ENCODE assay signal across 9 mouse cellular contexts in the genomic region with DNA sequence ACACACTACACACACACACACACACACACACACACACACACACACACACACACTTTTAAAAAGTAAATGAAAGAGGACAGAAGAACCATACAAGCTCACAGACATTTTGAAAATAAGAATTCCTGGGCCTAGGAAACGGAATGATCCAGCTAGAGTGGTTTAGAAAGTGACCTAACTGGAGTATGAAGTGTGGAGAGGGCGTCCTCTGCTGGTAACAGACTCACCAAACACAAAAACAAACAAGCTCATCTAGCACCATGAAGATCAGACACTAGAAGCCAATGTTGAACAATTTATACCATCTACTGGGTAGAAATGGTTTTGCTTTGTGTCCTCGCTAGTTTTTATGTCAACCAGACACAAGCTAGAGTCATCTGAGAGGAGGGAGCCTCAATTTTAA. TPM values are rescaled to one million over a fixed set of nuclear protein-coding genes. Genes with fewer than 3 reads are reported as not detected.
DNase-seq lines count a peak whose midpoint lies in the region; ATAC-seq and TF ChIP-seq lines count a peak whose summit lies in the region.
"Had no signal": no experiment of that assay in that cellular context is flagged by ENCODE, and none has a peak within 500 bp of the region (broad histone marks: within the 10 kb centered on the region; RNA-seq: fewer than 3 reads in every experiment).

No protein-coding gene starts in this region.

- TF ChIP-seq POLR2A in lung, adult 2 months (IDR thresholded peaks at IDR 0.05; ENCODE audit: borderline replicate concordance, extremely low read depth, low read depth, low read length), result no peak

- peak; percentile 16 to 69 for DNase-seq in adrenal gland, adult (ENCODE audit: inconsistent age in 2 of 2, low spot score in 1 of 2)
- DNase-seq in adrenal gland, postnatal 4 days (ENCODE audit: low spot score in 2 of 2), result no peak
- DNase-seq in lung, embryonic 14.5 days, result peak; percentile 72
- no peak for DNase-seq in lung, adult 2 months
- DNase-seq in adrenal gland, postnatal 36 days, result peak; percentile 23 to 31

- no peaks in the 10 kb centered on the region for H3K4me1 ChIP-seq in lung, embryonic 14.5 days (ENCODE audit: insufficient read depth)
- no peaks in the 10 kb centered on the region for H3K4me1 ChIP-seq in lung, adult 2 months (ENCODE audit: control insufficient read depth, insufficient read depth, low read length)
- H3K4me1 ChIP-seq in liver, embryonic 16.5 days (ENCODE audit: control insufficient read depth, low read depth, low read length), result peaks cover 16% of the 10 kb centered on the region
- H3K4me1 ChIP-seq: limb, embryonic 13.5 days had no signal

- WGBS in lung, embryonic 14.5 days, result 42% methylated on average over 3 of the region's 3 CpGs
- 33% methylated on average over 3 of the region's 3 CpGs for WGBS in lung, adult 2 months
- 20% methylated on average over 3 of the region's 3 CpGs for WGBS in liver, embryonic 16.5 days (ENCODE audit: insufficient replicate concordance)

- peak; percentile 72 for TF ChIP-seq CTCF in lung, embryonic 14.5 days (IDR thresholded peaks at IDR 0.05; ENCODE audit: low read depth)
- no peak for TF ChIP-seq CTCF in lung, adult 2 months (IDR thresholded peaks at IDR 0.05; ENCODE audit: insufficient read depth, low read length)

- H3K27me3 ChIP-seq in lung, embryonic 14.5 days (ENCODE audit: insufficient read depth, low read length), result no peaks in the 10 kb centered on the region
- no peaks in the 10 kb centered on the region for H3K27me3 ChIP-seq in liver, embryonic 16.5 days (ENCODE audit: control insufficient read depth, insufficient read depth, low read depth, low read length)
- H3K27me3 ChIP-seq: limb, embryonic 13.5 days had no signal

- H3K27ac ChIP-seq in lung, embryonic 14.5 days (ENCODE audit: low read depth), result no peak overlapping the region
- no peak overlapping the region for H3K27ac ChIP-seq in liver, embryonic 16.5 days (ENCODE audit: low read length)
- H3K27ac ChIP-seq: limb, embryonic 13.5 days had no signal

- no peaks in the 10 kb centered on the region for H3K36me3 ChIP-seq in lung, embryonic 14.5 days (ENCODE audit: insufficient read depth)
- H3K36me3 ChIP-seq in liver, embryonic 16.5 days (ENCODE audit: control insufficient read depth, insufficient read depth), result no peaks in the 10 kb centered on the region
- H3K36me3 ChIP-seq: limb, embryonic 13.5 days had no signal

- H3K4me3 ChIP-seq in lung, embryonic 14.5 days (ENCODE audit: low read depth, low read length), result no peak overlapping the region
- H3K4me3 ChIP-seq in lung, adult 2 months (replicated peaks; ENCODE audit: extremely low read depth, low read depth, low read length), result no peak overlapping the region
- H3K4me3 ChIP-seq in liver, embryonic 16.5 days (ENCODE audit: low read depth, low read length), result no peak overlapping the region
- H3K4me3 ChIP-seq: limb, embryonic 13.5 days had no signal

- H3K9ac ChIP-seq in lung, embryonic 14.5 days, result no peak overlapping the region
- H3K9ac ChIP-seq in liver, embryonic 16.5 days (ENCODE audit: low read depth, low read length), result no peak overlapping the region
- H3K9ac ChIP-seq: limb, embryonic 13.5 days had no signal

- ATAC-seq in lung, embryonic 14.5 days (ENCODE audit: insufficient read depth), result no peak
- ATAC-seq in erythroid progenitor cell, adult 5-6 weeks (replicated peaks; ENCODE audit: low FRiP score, poor library complexity, severe bottlenecking), result peak; percentile 89
- ATAC-seq in liver, embryonic 16.5 days (ENCODE audit: low read depth), result peak; percentile 46; the same call in 1 of the 2 replicates
- no peak for ATAC-seq in inflammation-experienced regulatory T-cells, adult 6 months

- H3K4me2 ChIP-seq in lung, embryonic 14.5 days, result no peak overlapping the region
- no peak overlapping the region for H3K4me2 ChIP-seq in liver, embryonic 16.5 days (ENCODE audit: low read depth, low read length)
- H3K4me2 ChIP-seq: limb, embryonic 13.5 days had no signal

- no peaks in the 10 kb centered on the region for H3K9me3 ChIP-seq in lung, embryonic 14.5 days (ENCODE audit: low read depth, low read length)
- no peaks in the 10 kb centered on the region for H3K9me3 ChIP-seq in liver, embryonic 16.5 days (replicated peaks; ENCODE audit: control insufficient read depth, low read length)
- H3K9me3 ChIP-seq: limb, embryonic 13.5 days had no signal

RNA-seq across cellular contexts. Expression of a gene that starts 7.9 kb away (rescaled TPM):
- 10 to 100 TPM in 1 of 2 experiments, 1 to 10 TPM in 1; 4.9 to 19.0 TPM for total RNA-seq in adrenal gland, postnatal 4 days (2021)
- polyA plus RNA-seq in lung, embryonic 14.5 days (2014; fragmentation: Nextera tagmentation; extraction: Ambion mirVana), result 5.4 and 6.0 TPM in 2 replicates
- 1.7 and 4.3 TPM in 2 replicates for polyA plus RNA-seq in lung, adult 2 months (2012; rRNA removed)
- 1 to 10 TPM; 1.5 to 2.5 TPM for total RNA-seq in adrenal gland, postnatal 36 days (2021)
- total RNA-seq in erythroid progenitor cell, adult 5-6 weeks (2015; ENCODE audit: low replicate concordance), result 132 TPM in 2 replicates
- total RNA-seq in erythroid progenitor cell, adult 5-6 weeks (2017; ENCODE audit: low replicate concordance), result 137 and 158 TPM in 2 replicates
- polyA plus RNA-seq in liver, embryonic 16.5 days (2015; fragmentation: Nextera tagmentation; extraction: Ambion mirVana), result 18.9 and 21.0 TPM in 2 replicates
- 1 to 10 TPM; 6.9 to 9.2 (median 7.5) TPM for polyA plus RNA-seq in inflammation-experienced regulatory T-cells, adult 6 months (2017; shearing (Covaris generic))

RNA-seq across cellular contexts. Expression of a gene that starts 29.1 kb away (rescaled TPM):
- total RNA-seq in adrenal gland, postnatal 4 days (2021), result 10 to 100 TPM; 66.4 to 73.2 TPM
- polyA plus RNA-seq in lung, embryonic 14.5 days (2014; fragmentation: Nextera tagmentation; extraction: Ambion mirVana), result 64.1 and 70.1 TPM in 2 replicates
- 70.0 and 97.8 TPM in 2 replicates for polyA plus RNA-seq in lung, adult 2 months (2012; rRNA removed)
- total RNA-seq in adrenal gland, postnatal 36 days (2021), result 100 to 1,000 TPM in 1 of 2 experiments, 10 to 100 TPM in 1; 84.2 to 343 TPM
- total RNA-seq in erythroid progenitor cell, adult 5-6 weeks (2015; ENCODE audit: low replicate concordance), result 32.3 and 39.6 TPM in 2 replicates
- 18.0 and 18.3 TPM in 2 replicates for total RNA-seq in erythroid progenitor cell, adult 5-6 weeks (2017; ENCODE audit: low replicate concordance)
- 48.8 and 49.8 TPM in 2 replicates for polyA plus RNA-seq in liver, embryonic 16.5 days (2015; fragmentation: Nextera tagmentation; extraction: Ambion mirVana)
- 10 to 100 TPM; 13.5 to 29.9 (median 20.3) TPM for polyA plus RNA-seq in inflammation-experienced regulatory T-cells, adult 6 months (2017; shearing (Covaris generic))

Comparison
In these comparisons a context has a peak if more than half of its experiments do, and no peak if none do; other contexts are left out.
1. DNase-seq: peak in adrenal gland, adult (2 of 2), lung, embryonic 14.5 days (single experiment) and adrenal gland, postnatal 36 days (2 of 2); none in adrenal gland, postnatal 4 days (0 of 2) and lung, adult 2 months (single experiment).
2. ATAC-seq: peak in erythroid progenitor cell, adult 5-6 weeks (single experiment) and liver, embryonic 16.5 days (single experiment); none in lung, embryonic 14.5 days (single experiment) and inflammation-experienced regulatory T-cells, adult 6 months (single experiment).